Mouse (Mus musculus): ENCODE measurements around the gene Hdgf.
A peak's percentile ranks its signal among the peaks of the same experiment; 100 is the strongest.
"Not testable (repeated sequence)": the region's sequence is repeated elsewhere in the genome, so short reads cannot be mapped to it uniquely, and the experiment has no call there.

Hdgf gene

DNA sequence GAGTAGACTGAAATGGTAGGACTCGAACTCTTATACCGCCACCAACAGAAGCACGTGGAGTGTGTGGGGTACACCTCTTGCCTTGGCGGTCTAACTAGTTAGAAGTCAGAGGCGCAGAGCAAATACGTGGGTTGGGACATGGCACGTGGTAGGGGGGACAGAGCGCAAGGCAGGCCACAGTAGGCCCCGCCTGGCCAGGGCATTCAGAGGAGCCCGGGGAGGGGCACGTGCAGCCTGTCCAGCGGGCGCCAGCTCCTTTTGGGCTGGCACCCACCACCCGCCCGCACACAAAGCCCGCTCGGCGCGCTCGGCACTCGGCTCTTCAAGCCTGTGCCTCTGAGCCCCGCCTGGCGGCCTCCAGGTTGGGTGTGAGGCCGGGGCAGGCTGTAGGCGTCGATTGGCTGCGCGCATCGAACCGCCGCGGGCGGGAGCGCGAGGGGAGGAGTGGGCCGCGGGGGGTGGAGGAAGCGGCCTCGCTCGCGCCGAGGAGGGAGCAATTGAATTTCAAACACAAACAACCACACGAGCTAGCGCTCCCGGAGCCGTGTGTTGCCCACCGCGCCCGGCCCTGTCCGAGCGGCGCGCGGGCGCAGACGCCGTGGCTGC lies at the start of gene Hdgf:
TSS of gene Hdgf (plus strand) at position 442 of the 606 bp plus-strand sequence.
- peak; percentile 97 for DNase-seq (ENCODE audit: low spot score)

DNA sequence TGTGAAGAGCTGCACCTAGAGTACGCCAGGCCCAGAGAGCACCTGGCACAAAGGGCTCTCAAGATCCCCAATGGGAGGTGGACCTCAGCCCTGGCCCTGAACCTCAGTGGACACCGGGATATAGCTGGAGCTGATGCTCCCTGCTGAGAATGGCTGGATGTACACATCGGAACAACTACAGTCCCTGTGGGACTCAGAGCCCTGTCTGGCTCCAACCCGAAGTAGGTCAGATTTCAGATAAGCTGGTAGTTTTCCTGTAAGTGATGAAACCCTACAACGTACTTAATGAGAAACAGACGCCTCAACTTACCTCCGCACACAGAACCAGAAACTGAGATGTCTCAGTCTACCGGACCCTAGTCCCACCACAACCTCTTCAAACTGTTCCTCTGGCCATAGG lies 48.5 kb upstream of the Hdgf start:
- no peak for DNase-seq (ENCODE audit: low spot score)

GRCm38 (mm10) chr3:87859813-87860212 lies 46.3 kb upstream of the Hdgf start:
- DNase-seq (ENCODE audit: low spot score), result peak; percentile 71

- not testable (repeated sequence) for DNase-seq (ENCODE audit: low spot score)
Measured at GRCm38 (mm10) chr3:87864111-87864510, 42.0 kb upstream of the Hdgf start.

DNA sequence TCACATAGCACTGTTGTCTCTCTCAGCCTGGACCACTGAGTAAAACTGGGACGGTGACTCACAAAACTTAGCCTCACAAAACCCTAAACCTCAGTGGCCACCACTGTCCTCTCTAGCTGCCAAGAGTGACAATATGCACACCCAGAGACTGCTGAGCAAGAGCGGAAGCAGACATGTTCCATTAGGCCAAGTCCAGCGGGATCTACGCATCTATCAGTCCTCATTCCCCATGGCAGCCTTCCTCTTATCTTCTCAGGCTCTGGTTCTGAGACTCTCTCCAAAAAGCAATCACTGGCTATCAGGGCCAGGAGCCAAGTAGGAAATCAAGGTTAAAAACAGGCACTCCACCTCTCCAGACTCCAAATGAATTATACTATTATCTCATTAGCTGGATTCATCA lies 28.4 kb upstream of the Hdgf start:
- no peak for DNase-seq (ENCODE audit: low spot score)

GRCm38 (mm10) chr3:87884291-87884690 lies 21.8 kb upstream of the Hdgf start:
- DNase-seq (ENCODE audit: low spot score), result no peak

DNA sequence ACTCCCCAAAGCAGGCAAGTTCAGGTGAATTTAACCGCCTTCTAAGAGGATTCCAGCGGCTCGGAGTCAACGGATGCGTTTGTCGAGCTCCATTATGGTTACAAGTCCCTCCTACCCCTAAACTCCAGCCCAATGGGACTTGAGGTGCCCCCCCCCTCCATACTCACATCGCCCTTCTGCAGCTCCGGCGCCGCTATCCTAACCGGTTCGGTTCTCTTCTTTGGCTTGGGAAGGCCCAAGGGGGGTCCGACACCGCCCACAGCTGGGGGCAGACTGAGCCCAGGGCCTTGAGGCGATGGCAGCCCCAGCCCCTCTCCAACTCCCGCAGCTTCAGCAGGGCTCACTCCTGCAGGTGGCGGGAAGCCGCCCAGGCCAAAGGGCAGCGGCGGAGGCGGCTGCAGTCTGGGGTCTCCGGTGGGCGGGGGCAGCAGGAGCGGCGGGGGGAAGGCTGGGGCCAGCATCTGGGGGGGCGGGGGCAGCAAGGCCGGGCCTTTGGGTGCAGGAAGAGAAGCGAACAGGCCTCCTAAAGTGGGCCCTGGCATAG lies 21.3 kb upstream of the Hdgf start:
- DNase-seq (ENCODE audit: low spot score), result peak; percentile 20

DNA sequence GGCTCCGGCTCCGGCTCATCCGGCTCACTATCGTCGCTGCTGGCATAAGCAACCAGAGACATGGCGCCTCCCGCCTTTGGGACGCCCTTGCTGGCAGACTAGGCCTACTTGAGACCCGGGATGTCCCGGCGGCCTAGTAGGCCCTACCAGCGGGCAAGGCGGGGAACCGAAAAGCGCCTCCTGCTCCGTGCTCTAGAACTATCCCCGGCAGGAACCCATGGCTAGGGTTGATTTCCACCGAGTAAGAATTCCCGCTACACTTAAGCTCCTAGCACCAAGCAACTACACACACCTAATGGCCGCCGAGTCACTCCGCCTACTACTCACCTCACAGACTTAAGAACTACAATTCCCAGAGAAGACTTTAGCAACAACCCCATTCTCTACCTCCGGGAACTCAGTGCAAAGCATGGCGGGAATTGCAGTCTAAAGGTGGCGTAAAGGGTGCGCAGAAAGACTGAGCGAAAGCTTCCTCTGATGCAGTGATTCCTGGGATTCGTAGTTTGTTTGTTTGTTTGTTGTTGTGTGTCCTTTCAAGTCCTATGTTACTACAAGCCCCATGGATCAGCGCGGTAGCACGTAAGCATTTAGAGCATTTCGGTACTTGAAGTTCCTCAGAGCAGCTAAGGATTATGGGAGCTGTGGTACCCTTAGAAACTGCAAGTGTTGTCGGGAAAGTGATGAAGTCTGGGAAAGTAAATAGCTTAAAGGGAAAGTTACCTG lies 20.7 kb upstream of the Hdgf start, which contains the start of gene Prcc:
TSS of gene Prcc (minus strand) at position 328 of the 723 bp plus-strand sequence.
- DNase-seq (ENCODE audit: low spot score), result peak; percentile 97

DNA sequence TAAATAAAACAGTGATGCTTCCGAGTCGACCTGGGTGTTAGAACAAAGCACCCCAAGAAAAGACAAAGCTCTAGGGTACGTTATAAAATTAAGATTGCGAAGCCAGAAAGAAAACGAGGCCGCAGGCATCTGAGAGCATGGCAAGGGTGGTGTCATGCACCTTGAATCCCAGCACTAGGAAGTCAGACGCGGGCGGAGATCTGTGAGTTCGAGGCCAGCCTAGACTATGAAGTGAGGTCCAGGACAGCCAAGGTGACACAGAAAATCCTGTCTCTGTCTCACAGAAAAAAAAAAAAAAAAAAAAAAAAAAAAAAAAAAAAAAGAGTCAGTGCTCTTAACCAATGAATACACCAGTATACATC lies 20.1 kb upstream of the Hdgf start:
- DNase-seq (ENCODE audit: low spot score), result no peak

DNA sequence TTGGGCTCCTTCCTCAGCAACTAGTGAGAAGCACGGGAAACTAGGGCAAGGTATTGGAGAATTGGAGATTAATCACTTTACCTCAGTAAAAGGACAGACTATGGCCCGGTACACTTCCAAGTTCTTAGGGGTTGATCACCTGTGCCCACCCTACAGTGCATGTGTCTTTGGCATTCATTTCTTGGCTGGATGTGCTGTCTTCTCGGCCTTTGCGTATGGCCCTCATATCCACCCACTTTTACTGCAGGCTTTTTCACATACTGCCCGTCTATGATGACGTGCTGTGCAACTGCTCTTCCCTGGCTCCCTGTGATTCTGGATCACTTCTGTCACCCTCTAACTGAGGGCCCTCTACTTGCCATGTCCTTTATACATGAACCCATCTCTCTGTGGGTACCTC lies 19.7 kb upstream of the Hdgf start:
- DNase-seq (ENCODE audit: low spot score), result no peak

- DNase-seq (ENCODE audit: low spot score), result not testable (repeated sequence)
Measured at GRCm38 (mm10) chr3:87887400-87887799, 18.7 kb upstream of the Hdgf start.

DNA sequence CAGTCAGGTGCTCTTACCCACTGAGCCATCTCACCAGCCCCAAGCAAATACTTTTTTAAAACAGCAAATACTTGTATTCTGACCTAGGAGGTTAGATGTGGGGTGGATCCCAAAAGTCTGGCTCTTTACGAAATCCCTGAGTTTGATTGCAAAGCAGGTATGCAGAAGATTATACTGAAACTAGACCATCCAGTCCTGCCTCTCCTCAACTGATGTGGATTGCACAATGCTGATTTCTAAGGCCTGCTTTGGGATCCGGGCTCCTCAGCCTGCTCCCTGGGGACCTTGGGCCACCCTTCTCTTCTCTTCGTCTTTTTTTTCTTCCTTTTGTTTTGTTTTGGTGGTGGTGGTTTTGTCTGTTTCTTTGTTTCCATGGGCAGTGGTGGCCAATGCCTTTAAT lies 14.6 kb upstream of the Hdgf start:
- DNase-seq (ENCODE audit: low spot score), result no peak

- DNase-seq (ENCODE audit: low spot score), result no peak
Measured at GRCm38 (mm10) chr3:87893367-87893905, 12.7 kb upstream of the Hdgf start.

DNA sequence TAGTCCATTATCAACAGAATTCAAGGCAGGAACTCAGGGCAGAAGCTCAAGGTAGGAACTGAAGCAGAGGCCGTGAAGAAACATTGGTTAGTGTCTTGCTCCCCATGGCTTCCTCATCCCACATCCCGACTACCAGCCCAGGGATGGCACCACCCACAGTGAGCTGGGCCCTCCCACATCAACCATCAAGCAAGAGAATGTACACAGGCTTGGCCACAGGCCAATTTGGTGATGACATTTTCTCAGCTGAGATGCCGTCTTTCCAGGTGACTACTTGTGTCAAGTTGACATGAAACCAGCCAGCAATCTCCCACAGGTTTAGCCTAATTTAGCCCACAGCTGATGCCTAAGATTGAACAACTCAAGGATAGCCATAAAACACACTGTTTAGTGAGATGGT lies 6.9 kb upstream of the Hdgf start:
- no peak for DNase-seq (ENCODE audit: low spot score)

DNA sequence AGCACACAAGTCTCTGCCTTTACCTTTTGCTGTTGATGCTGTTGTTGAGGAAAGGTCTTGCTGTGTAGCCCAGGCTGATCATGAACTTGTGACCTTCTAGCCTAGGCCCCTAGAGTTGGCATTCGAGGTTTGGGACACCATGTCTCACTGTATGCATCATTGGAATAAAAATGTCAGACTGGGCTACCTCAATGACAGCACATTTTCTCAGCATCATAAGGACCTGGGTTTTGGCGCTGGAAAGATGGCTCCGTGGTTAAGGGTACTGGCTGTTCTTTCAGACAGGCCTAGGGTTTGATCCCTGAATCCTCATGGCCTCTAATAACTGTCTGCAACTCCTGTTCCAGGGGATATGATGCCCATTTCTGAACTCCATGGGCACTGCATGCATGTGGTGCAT lies 6.3 kb upstream of the Hdgf start:
- no peak for DNase-seq (ENCODE audit: low spot score)

DNA sequence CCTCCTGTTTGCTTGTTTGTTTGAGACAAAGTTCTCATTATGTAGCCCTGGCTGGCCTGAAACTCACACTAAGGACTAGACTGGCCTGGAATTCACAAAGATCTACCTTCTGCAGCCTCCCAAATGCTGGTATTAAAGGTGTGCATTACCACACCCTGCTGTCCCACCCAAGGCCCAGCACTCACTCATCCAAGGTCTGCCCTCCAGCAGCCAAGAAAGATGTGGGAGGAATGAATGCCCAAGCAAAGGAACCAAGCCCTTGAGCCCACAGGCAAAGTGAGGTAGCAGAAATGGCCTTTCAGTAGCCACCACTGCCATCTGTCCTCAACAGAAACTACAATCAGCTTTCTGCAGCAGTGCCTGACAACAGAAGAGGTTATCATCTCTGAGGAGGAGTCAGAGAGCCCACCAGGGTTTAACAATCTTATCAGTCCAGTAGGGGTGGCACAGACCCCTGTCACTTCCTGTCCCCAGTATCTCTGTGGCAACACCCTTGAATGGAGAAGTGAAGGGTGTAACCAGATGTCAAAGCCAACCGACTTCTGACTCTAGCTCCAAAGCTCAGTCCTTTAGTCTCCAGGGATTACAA lies 5.0 kb upstream of the Hdgf start:
- no peak for DNase-seq (ENCODE audit: low spot score)

GRCm38 (mm10) chr3:87901959-87902358 lies 4.2 kb upstream of the Hdgf start:
- not testable (repeated sequence) for DNase-seq (ENCODE audit: low spot score)

- DNase-seq (ENCODE audit: low spot score), result no peak
Measured at GRCm38 (mm10) chr3:87903821-87904220, 2.3 kb upstream of the Hdgf start.

DNA sequence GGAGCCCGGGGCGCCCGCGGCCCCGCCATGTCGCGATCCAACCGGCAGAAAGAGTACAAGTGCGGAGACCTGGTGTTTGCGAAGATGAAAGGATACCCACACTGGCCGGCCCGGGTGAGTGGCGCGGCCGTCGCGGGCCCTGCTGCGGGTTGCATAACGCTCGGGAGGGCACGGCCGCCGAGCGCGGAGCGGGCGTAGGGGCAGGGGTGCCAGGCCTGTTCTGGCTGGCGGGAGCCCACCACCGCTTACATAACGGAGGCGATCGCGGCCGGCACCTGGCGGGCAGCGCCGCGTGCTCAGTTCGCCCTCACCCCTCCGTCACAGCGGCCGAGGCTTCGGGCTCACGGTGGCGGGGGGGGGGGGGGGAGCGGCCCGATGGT lies 470 bp downstream of the Hdgf start:
- no peak for DNase-seq (ENCODE audit: low spot score)

- no peak for DNase-seq (ENCODE audit: low spot score)
Measured at GRCm38 (mm10) chr3:87906981-87907857, 1.1 kb downstream of the Hdgf start.

- DNase-seq (ENCODE audit: low spot score), result no peak
Measured at GRCm38 (mm10) chr3:87907906-87908305, 1.8 kb downstream of the Hdgf start.

DNA sequence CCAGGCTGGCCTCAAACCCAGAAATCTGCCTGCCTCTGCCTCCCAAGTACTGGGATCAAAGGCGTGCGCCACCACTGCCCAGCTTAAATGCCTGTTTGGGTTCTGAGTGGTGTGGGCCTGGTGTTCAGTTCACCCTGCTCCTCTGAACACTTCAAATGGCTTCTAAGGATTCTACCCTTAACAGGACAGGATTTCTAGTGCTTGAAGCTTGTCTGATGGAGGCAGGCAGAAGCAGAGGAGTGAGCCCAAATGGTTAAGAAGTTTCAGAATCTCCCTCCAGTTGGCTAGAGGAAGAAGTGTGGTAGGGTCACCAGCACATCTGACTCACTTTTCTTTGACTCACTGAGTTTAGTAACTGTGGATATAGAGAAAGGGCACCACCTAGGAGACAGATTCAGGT lies 3.3 kb downstream of the Hdgf start:
- no peak for DNase-seq (ENCODE audit: low spot score)
